Mouse (Mus musculus): ENCODE measurements around the gene Dok1. TPM values are rescaled to one million over a fixed set of nuclear protein-coding genes. Genes with fewer than 3 reads are reported as not detected.

Gene Dok1
- polyA plus RNA-seq, 1 experiment from 2014 or later: 9.5 TPM

- Histone ChIP-seq H3K4me1 (ENCODE audit: control insufficient read depth, insufficient read depth, low read length) (peaks cover 27% of the 10 kb centered on the region), H3K36me3 (ENCODE audit: control insufficient read depth, insufficient read depth, low read length) (no peaks in the 10 kb centered on the region), H3K27me3 (replicated peaks; ENCODE audit: control insufficient read depth, insufficient read depth, low read length) (peaks cover 10% of the 10 kb centered on the region), H3K27ac (ENCODE audit: low read length) (peak overlapping the region; percentile 84), H3K4me2 (ENCODE audit: low read depth, low read length) (peak overlapping the region; percentile 94), H3K9me3 (ENCODE audit: control insufficient read depth, low read length) (no peaks in the 10 kb centered on the region), H3K4me3 (ENCODE audit: low read length) (peak overlapping the region; percentile 77), H3K9ac (ENCODE audit: low read depth, low read length) (peak overlapping the region; percentile 78)
- 31% methylated on average over 5 of the region's 5 CpGs for WGBS
- ATAC-seq: no peak
Measured at GRCm38 (mm10) chr6:83034463-83035055, 1.3 kb upstream of the Dok1 start.

GRCm38 (mm10) chr6:83032769-83033191, 491 bp downstream of the Dok1 start:
- peak overlapping the region; percentile 94 for H3K4me2 ChIP-seq (ENCODE audit: low read depth, low read length)
- H3K9me3 ChIP-seq (ENCODE audit: control insufficient read depth, low read length): no peaks in the 10 kb centered on the region
- peak overlapping the region; percentile 78 for H3K9ac ChIP-seq (ENCODE audit: low read depth, low read length)
- H3K4me1 ChIP-seq (ENCODE audit: control insufficient read depth, insufficient read depth, low read length): peaks cover 18% of the 10 kb centered on the region
- H3K27ac ChIP-seq (ENCODE audit: low read length): peak overlapping the region; percentile 84
- under 1% methylated on average over 31 of the region's 31 CpGs for WGBS
- peak; percentile 64 for ATAC-seq
- peaks cover 10% of the 10 kb centered on the region for H3K27me3 ChIP-seq (replicated peaks; ENCODE audit: control insufficient read depth, insufficient read depth, low read length)
- H3K36me3 ChIP-seq (ENCODE audit: control insufficient read depth, insufficient read depth, low read length): no peaks in the 10 kb centered on the region
- peak overlapping the region; percentile 77 for H3K4me3 ChIP-seq (ENCODE audit: low read length)

- ATAC-seq: no peak
Measured at GRCm38 (mm10) chr6:83031921-83032590, 1.2 kb downstream of the Dok1 start.

GRCm38 (mm10) chr6:83031111-83031510, 2.2 kb downstream of the Dok1 start:
- ATAC-seq: no peak
- Histone ChIP-seq H3K9me3 (ENCODE audit: control insufficient read depth, low read length) (no peaks in the 10 kb centered on the region), H3K4me2 (ENCODE audit: low read depth, low read length) (no peak overlapping the region), H3K4me3 (ENCODE audit: low read length) (no peak overlapping the region), H3K27ac (ENCODE audit: low read length) (no peak overlapping the region), H3K27me3 (replicated peaks; ENCODE audit: control insufficient read depth, insufficient read depth, low read length) (peaks cover 10% of the 10 kb centered on the region), H3K36me3 (ENCODE audit: control insufficient read depth, insufficient read depth, low read length) (no peaks in the 10 kb centered on the region), H3K4me1 (ENCODE audit: control insufficient read depth, insufficient read depth, low read length) (peaks cover 18% of the 10 kb centered on the region), H3K9ac (ENCODE audit: low read depth, low read length) (no peak overlapping the region)
- 79% methylated on average over 7 of the region's 7 CpGs for WGBS

More at GRCm38 (mm10) chr6:83031921-83032590, 1.2 kb downstream of the Dok1 start:
- Histone ChIP-seq H3K9ac (ENCODE audit: low read depth, low read length) (peak overlapping the region; percentile 37; the same call in 1 of the 2 replicates), H3K4me2 (ENCODE audit: low read depth, low read length) (peak overlapping the region; percentile 94), H3K4me3 (ENCODE audit: low read length) (peak overlapping the region; percentile 77), H3K27ac (ENCODE audit: low read length) (no peak overlapping the region), H3K27me3 (replicated peaks; ENCODE audit: control insufficient read depth, insufficient read depth, low read length) (peaks cover 10% of the 10 kb centered on the region), H3K4me1 (ENCODE audit: control insufficient read depth, insufficient read depth, low read length) (peaks cover 18% of the 10 kb centered on the region), H3K36me3 (ENCODE audit: control insufficient read depth, insufficient read depth, low read length) (no peaks in the 10 kb centered on the region), H3K9me3 (ENCODE audit: control insufficient read depth, low read length) (no peaks in the 10 kb centered on the region)
- WGBS: 41% methylated on average over 18 of the region's 18 CpGs

GRCm38 (mm10) chr6:83029777-83030176, 3.5 kb downstream of the Dok1 start:
- 45% methylated on average over 10 of the region's 10 CpGs for WGBS
- no peak for ATAC-seq
- H3K4me3 ChIP-seq (ENCODE audit: low read length): no peak overlapping the region

GRCm38 (mm10) chr6:83027706-83028105, 5.6 kb downstream of the Dok1 start:
- H3K36me3 ChIP-seq (ENCODE audit: control insufficient read depth, insufficient read depth, low read length): no peaks in the 10 kb centered on the region
- no peak overlapping the region for H3K4me3 ChIP-seq (ENCODE audit: low read length)
- no peak for ATAC-seq
- H3K27me3 ChIP-seq (replicated peaks; ENCODE audit: control insufficient read depth, insufficient read depth, low read length): peaks cover 3% of the 10 kb centered on the region
- H3K4me1 ChIP-seq (ENCODE audit: control insufficient read depth, insufficient read depth, low read length): peaks cover 8% of the 10 kb centered on the region
- H3K27ac ChIP-seq (ENCODE audit: low read length): no peak overlapping the region
- H3K9me3 ChIP-seq (ENCODE audit: control insufficient read depth, low read length): no peaks in the 10 kb centered on the region
- no peak overlapping the region for H3K9ac ChIP-seq (ENCODE audit: low read depth, low read length)
- WGBS: 51% methylated on average over 7 of the region's 9 CpGs
- H3K4me2 ChIP-seq (ENCODE audit: low read depth, low read length): no peak overlapping the region

More at GRCm38 (mm10) chr6:83029777-83030176, 3.5 kb downstream of the Dok1 start:
- H3K36me3 ChIP-seq (ENCODE audit: control insufficient read depth, insufficient read depth, low read length): no peaks in the 10 kb centered on the region
- H3K4me2 ChIP-seq (ENCODE audit: low read depth, low read length): no peak overlapping the region
- H3K9me3 ChIP-seq (ENCODE audit: control insufficient read depth, low read length): no peaks in the 10 kb centered on the region
- no peak overlapping the region for H3K27ac ChIP-seq (ENCODE audit: low read length)
- no peak overlapping the region for H3K9ac ChIP-seq (ENCODE audit: low read depth, low read length)
- peaks cover 13% of the 10 kb centered on the region for H3K4me1 ChIP-seq (ENCODE audit: control insufficient read depth, insufficient read depth, low read length)
- H3K27me3 ChIP-seq (replicated peaks; ENCODE audit: control insufficient read depth, insufficient read depth, low read length): peaks cover 3% of the 10 kb centered on the region

- no peak for ATAC-seq
- Histone ChIP-seq H3K9ac (ENCODE audit: low read depth, low read length) (no peak overlapping the region), H3K36me3 (ENCODE audit: control insufficient read depth, insufficient read depth, low read length) (no peaks in the 10 kb centered on the region), H3K4me1 (ENCODE audit: control insufficient read depth, insufficient read depth, low read length) (peaks cover 5% of the 10 kb centered on the region), H3K4me3 (ENCODE audit: low read length) (no peak overlapping the region), H3K27ac (ENCODE audit: low read length) (no peak overlapping the region), H3K4me2 (ENCODE audit: low read depth, low read length) (no peak overlapping the region), H3K27me3 (replicated peaks; ENCODE audit: control insufficient read depth, insufficient read depth, low read length) (peaks cover 3% of the 10 kb centered on the region), H3K9me3 (ENCODE audit: control insufficient read depth, low read length) (no peaks in the 10 kb centered on the region)
- 82% methylated on average over 8 of the region's 8 CpGs for WGBS
Measured at GRCm38 (mm10) chr6:83027293-83027692, 6.0 kb downstream of the Dok1 start.

- Histone ChIP-seq H3K9ac (ENCODE audit: low read depth, low read length) (no peak overlapping the region), H3K4me3 (ENCODE audit: low read length) (no peak overlapping the region), H3K4me1 (ENCODE audit: control insufficient read depth, insufficient read depth, low read length) (no peaks in the 10 kb centered on the region), H3K27me3 (replicated peaks; ENCODE audit: control insufficient read depth, insufficient read depth, low read length) (peaks cover 3% of the 10 kb centered on the region), H3K36me3 (ENCODE audit: control insufficient read depth, insufficient read depth, low read length) (no peaks in the 10 kb centered on the region), H3K9me3 (ENCODE audit: control insufficient read depth, low read length) (no peaks in the 10 kb centered on the region), H3K4me2 (ENCODE audit: low read depth, low read length) (no peak overlapping the region), H3K27ac (ENCODE audit: low read length) (no peak overlapping the region)
- 95% methylated on average over 4 of the region's 4 CpGs for WGBS
- no peak for ATAC-seq
Measured at GRCm38 (mm10) chr6:83025221-83025620, 8.1 kb downstream of the Dok1 start.

GRCm38 (mm10) chr6:83024421-83024820, 8.8 kb downstream of the Dok1 start:
- no peaks in the 10 kb centered on the region for H3K36me3 ChIP-seq (ENCODE audit: control insufficient read depth, insufficient read depth, low read length)
- H3K9ac ChIP-seq (ENCODE audit: low read depth, low read length): no peak overlapping the region
- no peak overlapping the region for H3K4me2 ChIP-seq (ENCODE audit: low read depth, low read length)
- 68% methylated on average over 4 of the region's 4 CpGs for WGBS
- H3K27ac ChIP-seq (ENCODE audit: low read length): no peak overlapping the region
- no peak for ATAC-seq
- H3K9me3 ChIP-seq (ENCODE audit: control insufficient read depth, low read length): no peaks in the 10 kb centered on the region
- no peaks in the 10 kb centered on the region for H3K27me3 ChIP-seq (replicated peaks; ENCODE audit: control insufficient read depth, insufficient read depth, low read length)
- no peak overlapping the region for H3K4me3 ChIP-seq (ENCODE audit: low read length)
- H3K4me1 ChIP-seq (ENCODE audit: control insufficient read depth, insufficient read depth, low read length): no peaks in the 10 kb centered on the region
